Mouse (Mus musculus) lung, postnatal 0 days (tissue): ENCODE results near the gene Cd248. TPM values are rescaled to one million over a fixed set of nuclear protein-coding genes. Genes with fewer than 3 reads are reported as not detected.
A peak's percentile ranks its signal among the peaks of the same experiment; 100 is the strongest.

Experiments used
- ATAC-seq: fragments of 200-750 bp; cut with Nextera tagmentation; 2 replicates; pipeline ENCODE4 v1.8.0; 2017; ENCODE audit warnings: moderate library complexity
- DNase-seq: peaks from one replicate; pipeline ENCODE4 v3.0.0-alpha.2; 2016; ENCODE audit warnings: low spot score
- H3K27ac ChIP-seq: fragments of 300-500 bp; sonication (generic); 2 replicates; pipeline ENCODE4 v1.5.1; 2014; ENCODE audit warnings: antibody characterized with exemption, mild to moderate bottlenecking, low read length, mixed read lengths
- H3K27me3 ChIP-seq: fragments of 300-500 bp; sonication (generic); replicated peaks from 2 replicates; pipeline ENCODE4 v1.6.1; 2014; ENCODE audit warnings: low read length, mixed read lengths; ENCODE audit not compliant: insufficient read depth
- H3K36me3 ChIP-seq: fragments of 300-500 bp; sonication (generic); 2 replicates; pipeline ENCODE4 v1.6.1; 2014; ENCODE audit warnings: low read length, mixed read lengths; ENCODE audit not compliant: insufficient read depth
- H3K4me1 ChIP-seq: fragments of 300-500 bp; sonication (generic); 2 replicates; pipeline ENCODE4 v1.6.1; 2014; ENCODE audit warnings: antibody characterized with exemption, low read depth, low read length, mixed read lengths; ENCODE audit not compliant: insufficient read depth
- H3K4me2 ChIP-seq: fragments of 300-500 bp; sonication (generic); replicated peaks from 2 replicates; pipeline ENCODE4 v1.6.1; 2014; ENCODE audit warnings: low read depth, mild to moderate bottlenecking, low read length, moderate library complexity, mixed read lengths
- H3K4me3 ChIP-seq: fragments of 300-500 bp; sonication (generic); 2 replicates; pipeline ENCODE4 v1.5.1; 2014; ENCODE audit warnings: low read depth, low read length
- H3K9ac ChIP-seq: fragments of 300-500 bp; sonication (generic); replicated peaks from 2 replicates; pipeline ENCODE4 v1.6.1; 2014; ENCODE audit warnings: low read depth, mild to moderate bottlenecking
- H3K9me3 ChIP-seq: fragments of 300-500 bp; sonication (generic); 2 replicates; pipeline ENCODE4 v1.6.1; 2016; ENCODE audit warnings: low read length, mixed read lengths
- CTCF ChIP-seq: IDR thresholded peaks from 2 replicates; pipeline ENCODE4 v1.5.1; 2016; ENCODE audit warnings: antibody characterized with exemption, mild to moderate bottlenecking
- EP300 ChIP-seq: IDR thresholded peaks from 2 replicates; pipeline ENCODE4 v1.6.1; 2016; ENCODE audit warnings: antibody characterized with exemption, mild to moderate bottlenecking, control low read depth
- WGBS: fragments of 180-500 bp; shearing (Covaris S2); extraction: QIAGEN DNeasy Blood & Tissue Kit; methylation state at CpG from one replicate; pipeline ENCODE4 v1.1.7; 2014; 5-methylcytosine and 5-hydroxymethylcytosine counted together
- polyA plus RNA-seq: library from polyadenylated mRNA; unstranded; fragments of >200 nt; fragmentation: Nextera tagmentation; extraction: Ambion mirVana; gene quantifications from 2 replicates; pipeline ENCODE4 v1.2.1, GENCODE M21; 2015

The Cd248 gene
- polyA plus RNA-seq, 1 experiment from 2014 or later = 25.1 TPM

- H3K4me2 ChIP-seq = peak overlapping the region; percentile 79
- peaks cover 4% of the 10 kb centered on the region for H3K4me1 ChIP-seq
- no peaks in the 10 kb centered on the region for H3K27me3 ChIP-seq
- peak overlapping the region; percentile 72 for H3K9ac ChIP-seq
- WGBS = under 1% methylated on average over 16 of the region's 16 CpGs
- TF ChIP-seq CTCF (no peak), EP300 (no peak)
- no peaks in the 10 kb centered on the region for H3K9me3 ChIP-seq
- peak overlapping the region; percentile 84 for H3K4me3 ChIP-seq
- no peaks in the 10 kb centered on the region for H3K36me3 ChIP-seq
- ATAC-seq = no peak
- DNase-seq = no peak
- H3K27ac ChIP-seq = peak overlapping the region; percentile 85
These were observed 26.3 kb upstream of the Cd248 start for GRCm38 (mm10) chr19:5041588-5041987.

GRCm38 (mm10) chr19:5045531-5045930 lies 22.3 kb upstream of the Cd248 start:
- no peak overlapping the region for H3K27ac ChIP-seq
- 67% methylated on average over 4 of the region's 4 CpGs for WGBS
- H3K36me3 ChIP-seq = peaks cover 13% of the 10 kb centered on the region; the same call in 1 of the 2 replicates
- peaks cover under 1% of the 10 kb centered on the region; the same call in 1 of the 2 replicates for H3K4me1 ChIP-seq
- no peak overlapping the region for H3K4me2 ChIP-seq
- no peaks in the 10 kb centered on the region for H3K9me3 ChIP-seq
- no peak for DNase-seq
- no peak overlapping the region for H3K4me3 ChIP-seq
- H3K9ac ChIP-seq = no peak overlapping the region
- no peak for TF ChIP-seq EP300
- no peak for TF ChIP-seq CTCF
- no peak for ATAC-seq
- H3K27me3 ChIP-seq = no peaks in the 10 kb centered on the region

GRCm38 (mm10) chr19:5048138-5049056 lies 19.5 kb upstream of the Cd248 start:
- TF ChIP-seq EP300 (no peak), CTCF (peak; percentile 16; the same call in 1 of the 2 replicates)
- Histone ChIP-seq H3K4me2 (no peak overlapping the region), H3K36me3 (peaks cover 13% of the 10 kb centered on the region; the same call in 1 of the 2 replicates), H3K27me3 (no peaks in the 10 kb centered on the region), H3K9me3 (no peaks in the 10 kb centered on the region), H3K9ac (no peak overlapping the region), H3K4me3 (no peak overlapping the region), H3K27ac (no peak overlapping the region), H3K4me1 (no peaks in the 10 kb centered on the region)
- no peak for DNase-seq
- WGBS = 81% methylated on average over 14 of the region's 14 CpGs
- ATAC-seq = no peak

- Histone ChIP-seq H3K9ac (no peak overlapping the region), H3K4me3 (no peak overlapping the region), H3K27me3 (no peaks in the 10 kb centered on the region), H3K9me3 (no peaks in the 10 kb centered on the region), H3K27ac (no peak overlapping the region), H3K4me2 (no peak overlapping the region), H3K36me3 (peaks cover 13% of the 10 kb centered on the region; the same call in 1 of the 2 replicates), H3K4me1 (no peaks in the 10 kb centered on the region)
- no peak for TF ChIP-seq EP300
- no peak for TF ChIP-seq CTCF
- 84% methylated on average over 6 of the region's 6 CpGs for WGBS
- ATAC-seq (no peak), DNase-seq (no peak)
These were observed 18.6 kb upstream of the Cd248 start for GRCm38 (mm10) chr19:5049325-5049724.

GRCm38 (mm10) chr19:5050047-5050905 lies 17.6 kb upstream of the Cd248 start, which contains the start of gene Rin1:
Gene Rin1 (plus strand): TSS chr19:5050481.
- Histone ChIP-seq H3K27ac (peak within 1 kb of the TSS; percentile 66), H3K4me1 (no peaks in the 10 kb centered on the region), H3K4me2 (peak within 1 kb of the TSS; percentile 54), H3K9ac (0 out of 2 replicates have a peak within 1 kb of the TSS, but pooled peaks have one; percentile 0), H3K9me3 (no peaks in the 10 kb centered on the region), H3K27me3 (no peaks in the 10 kb centered on the region), H3K4me3 (peak within 1 kb of the TSS; percentile 14), H3K36me3 (peaks cover 13% of the 10 kb centered on the region; the same call in 1 of the 2 replicates)
- DNase-seq (peak; percentile 92), ATAC-seq (peak; percentile 90)
- TF ChIP-seq EP300 (0 out of 2 replicates have a peak, but pooled peaks have one; percentile 12), CTCF (peak; percentile 71)
- WGBS = 17% methylated on average over 13 of the region's 14 CpGs
